8 mouse cellular contexts compared by ENCODE assay signal in genomic region chr1:174592420-174592980, GRCm38 (mm10).
DNase-seq lines count a peak whose midpoint lies in the region; ATAC-seq and TF ChIP-seq lines count a peak whose summit lies in the region.
"Had no signal": no experiment of that assay in that cellular context is flagged by ENCODE, and none has a peak within 500 bp of the region (broad histone marks: within the 10 kb centered on the region; RNA-seq: fewer than 3 reads in every experiment).

No protein-coding gene starts in this region.

- ATAC-seq in hindbrain, embryonic 11.5 days (ENCODE audit: low FRiP score) = no peak
- no peak for ATAC-seq in midbrain, embryonic 11.5 days (ENCODE audit: low FRiP score)
- ATAC-seq in midbrain, embryonic 15.5 days (replicated peaks) = no peak; the same call in 1 of the 2 replicates
- no peak for ATAC-seq in stomach, postnatal 0 days (ENCODE audit: low FRiP score, low TSS enrichment)

- H3K9ac ChIP-seq in hindbrain, embryonic 11.5 days (ENCODE audit: low read depth, low read length) = no peak overlapping the region
- H3K9ac ChIP-seq in midbrain, embryonic 11.5 days (ENCODE audit: low read length) = no peak overlapping the region
- no peak overlapping the region for H3K9ac ChIP-seq in midbrain, embryonic 15.5 days
- no peak overlapping the region for H3K9ac ChIP-seq in stomach, postnatal 0 days (ENCODE audit: low read length)

- H3K4me2 ChIP-seq in hindbrain, embryonic 11.5 days (replicated peaks; ENCODE audit: low read depth, low read length) = no peak overlapping the region
- H3K4me2 ChIP-seq in midbrain, embryonic 11.5 days = no peak overlapping the region
- no peak overlapping the region for H3K4me2 ChIP-seq in midbrain, embryonic 15.5 days
- no peak overlapping the region for H3K4me2 ChIP-seq in stomach, postnatal 0 days (replicated peaks; ENCODE audit: low read depth)

- no peak overlapping the region for H3K4me3 ChIP-seq in hindbrain, embryonic 11.5 days (ENCODE audit: low read depth, low read length)
- H3K4me3 ChIP-seq in hindbrain, embryonic 10.5 days = no peak overlapping the region
- no peak overlapping the region for H3K4me3 ChIP-seq in midbrain, embryonic 11.5 days (ENCODE audit: low read depth, low read length)
- H3K4me3 ChIP-seq in midbrain, embryonic 15.5 days = no peak overlapping the region
- H3K4me3 ChIP-seq in stomach, postnatal 0 days (ENCODE audit: low read depth, low read length) = no peak overlapping the region

- no peak for TF ChIP-seq EP300 in stomach, postnatal 0 days (optimal IDR thresholded peaks at IDR 0.05)

- H3K9me3 ChIP-seq in hindbrain, embryonic 11.5 days (ENCODE audit: control insufficient read depth, low read length) = no peaks in the 10 kb centered on the region
- H3K9me3 ChIP-seq in hindbrain, embryonic 10.5 days = no peaks in the 10 kb centered on the region
- H3K9me3 ChIP-seq in midbrain, embryonic 11.5 days (ENCODE audit: control insufficient read depth, low read length) = no peaks in the 10 kb centered on the region
- H3K9me3 ChIP-seq in midbrain, embryonic 15.5 days = no peaks in the 10 kb centered on the region
- H3K9me3 ChIP-seq in stomach, postnatal 0 days (ENCODE audit: control insufficient read depth, low read length) = no peaks in the 10 kb centered on the region

- peak; percentile 40; the same call in 1 of the 2 replicates for TF ChIP-seq CTCF in brain, embryonic 14.5 days (IDR thresholded peaks at IDR 0.05; ENCODE audit: borderline replicate concordance, extremely low read depth, insufficient read depth, insufficient read length)
- peak; percentile 79 for TF ChIP-seq CTCF in stomach, postnatal 0 days (IDR thresholded peaks at IDR 0.05; ENCODE audit: low read depth)

- WGBS in hindbrain, embryonic 11.5 days = 75% methylated on average over 5 of the region's 5 CpGs
- 81% methylated on average over 5 of the region's 5 CpGs for WGBS in hindbrain, embryonic 10.5 days
- 74% methylated on average over 5 of the region's 5 CpGs for WGBS in midbrain, embryonic 11.5 days
- 66% methylated on average over 5 of the region's 5 CpGs for WGBS in midbrain, embryonic 15.5 days
- 59% methylated on average over 5 of the region's 5 CpGs for WGBS in stomach, postnatal 0 days

- H3K27ac ChIP-seq in hindbrain, embryonic 11.5 days (ENCODE audit: low read depth, low read length) = no peak overlapping the region
- H3K27ac ChIP-seq in hindbrain, embryonic 10.5 days = no peak overlapping the region
- no peak overlapping the region for H3K27ac ChIP-seq in midbrain, embryonic 11.5 days (ENCODE audit: low read depth, low read length)
- no peak overlapping the region for H3K27ac ChIP-seq in midbrain, embryonic 15.5 days
- no peak overlapping the region for H3K27ac ChIP-seq in stomach, postnatal 0 days (replicated peaks)

- peak; percentile 29 for DNase-seq in hindbrain, embryonic 11.5 days (ENCODE audit: low spot score)
- no peak for DNase-seq in hindbrain, embryonic 10.5 days (ENCODE audit: low spot score)
- peak; percentile 85 for DNase-seq in midbrain, embryonic 11.5 days (ENCODE audit: low spot score, missing footprints)
- DNase-seq in brain, embryonic 14.5 days (ENCODE audit: low read depth) = peak; percentile 54
- DNase-seq in stomach, postnatal 0 days (ENCODE audit: low spot score) = no peak
- DNase-seq in spleen, adult 12 weeks (ENCODE audit: low spot score) = no peak
- DNase-seq: thymus, postnatal 25 days had no signal

- H3K27me3 ChIP-seq in hindbrain, embryonic 11.5 days (ENCODE audit: control insufficient read depth, insufficient read depth, low read length) = no peaks in the 10 kb centered on the region
- no peaks in the 10 kb centered on the region for H3K27me3 ChIP-seq in hindbrain, embryonic 10.5 days (ENCODE audit: insufficient read depth, poor library complexity, severe bottlenecking)
- H3K27me3 ChIP-seq in midbrain, embryonic 11.5 days (ENCODE audit: control insufficient read depth, insufficient read depth, low read length) = no peaks in the 10 kb centered on the region
- no peaks in the 10 kb centered on the region for H3K27me3 ChIP-seq in midbrain, embryonic 15.5 days (replicated peaks)
- no peaks in the 10 kb centered on the region for H3K27me3 ChIP-seq in stomach, postnatal 0 days (ENCODE audit: control insufficient read depth, insufficient read depth, low read length)

- TF ChIP-seq POLR2A in brain, embryonic 14.5 days (IDR thresholded peaks at IDR 0.05; ENCODE audit: borderline replicate concordance, extremely low read depth, insufficient read depth, insufficient read length, poor library complexity, severe bottlenecking) = no peak

- H3K36me3 ChIP-seq in hindbrain, embryonic 11.5 days (ENCODE audit: control insufficient read depth, insufficient read depth, low read length) = no peaks in the 10 kb centered on the region
- peaks cover 2% of the 10 kb centered on the region; the same call in 1 of the 2 replicates for H3K36me3 ChIP-seq in hindbrain, embryonic 10.5 days
- H3K36me3 ChIP-seq in midbrain, embryonic 11.5 days (ENCODE audit: control insufficient read depth, insufficient read depth, low read length) = no peaks in the 10 kb centered on the region
- no peaks in the 10 kb centered on the region for H3K36me3 ChIP-seq in midbrain, embryonic 15.5 days (replicated peaks)
- no peaks in the 10 kb centered on the region for H3K36me3 ChIP-seq in stomach, postnatal 0 days (ENCODE audit: control insufficient read depth, insufficient read depth, low read length)

- no peaks in the 10 kb centered on the region for H3K4me1 ChIP-seq in hindbrain, embryonic 11.5 days (replicated peaks; ENCODE audit: control insufficient read depth, insufficient read depth, low read length)
- H3K4me1 ChIP-seq in hindbrain, embryonic 10.5 days (replicated peaks) = no peaks in the 10 kb centered on the region
- no peaks in the 10 kb centered on the region for H3K4me1 ChIP-seq in midbrain, embryonic 11.5 days (ENCODE audit: control insufficient read depth, insufficient read depth, low read length)
- H3K4me1 ChIP-seq in midbrain, embryonic 15.5 days = no peaks in the 10 kb centered on the region
- H3K4me1 ChIP-seq in stomach, postnatal 0 days (replicated peaks; ENCODE audit: control insufficient read depth, insufficient read depth) = no peaks in the 10 kb centered on the region

Comparison
In these comparisons a context has a peak if more than half of its experiments do, and no peak if none do; other contexts are left out.
1. DNase-seq: peak in hindbrain, embryonic 11.5 days (single experiment), midbrain, embryonic 11.5 days (single experiment) and brain, embryonic 14.5 days (single experiment); none in hindbrain, embryonic 10.5 days (single experiment), stomach, postnatal 0 days (single experiment) and spleen, adult 12 weeks (single experiment).